Mouse (Mus musculus) forebrain, embryonic 13.5 days (tissue): ENCODE results near the gene Stpg2. TPM values are rescaled to one million over a fixed set of nuclear protein-coding genes. Genes with fewer than 3 reads are reported as not detected.
"Not testable (repeated sequence)": the region's sequence is repeated elsewhere in the genome, so short reads cannot be mapped to it uniquely, and the experiment has no call there.

Experiments
- ATAC-seq: fragments of 200-750 bp; cut with Nextera tagmentation; 2 replicates; pipeline ENCODE4 v1.8.0; 2017
- H3K27ac ChIP-seq: fragments of 300-500 bp; sonication (generic); 2 replicates; pipeline ENCODE4 v1.5.1; 2015; ENCODE audit warnings: inconsistent platforms, mild to moderate bottlenecking, moderate library complexity
- H3K27me3 ChIP-seq: fragments of 300-500 bp; sonication (generic); 2 replicates; pipeline ENCODE4 v1.6.1; 2015; ENCODE audit warnings: mild to moderate bottlenecking, inconsistent platforms
- H3K36me3 ChIP-seq: fragments of 300-500 bp; sonication (generic); 2 replicates; pipeline ENCODE4 v1.6.1; 2015; ENCODE audit warnings: mild to moderate bottlenecking, inconsistent platforms; ENCODE audit not compliant: poor library complexity, severe bottlenecking
- H3K4me1 ChIP-seq: fragments of 300-500 bp; sonication (generic); 2 replicates; pipeline ENCODE4 v1.6.1; 2015; ENCODE audit warnings: inconsistent platforms
- H3K4me2 ChIP-seq: fragments of 300-500 bp; sonication (generic); 2 replicates; pipeline ENCODE4 v1.6.1; 2015; ENCODE audit warnings: inconsistent platforms, mild to moderate bottlenecking, moderate library complexity
- H3K4me3 ChIP-seq: fragments of 300-500 bp; sonication (generic); 2 replicates; pipeline ENCODE4 v1.5.1; 2015; ENCODE audit warnings: mild to moderate bottlenecking, inconsistent platforms
- H3K9ac ChIP-seq: fragments of 300-500 bp; sonication (generic); 2 replicates; pipeline ENCODE4 v1.6.1; 2015; ENCODE audit warnings: mild to moderate bottlenecking, inconsistent platforms
- H3K9me3 ChIP-seq: fragments of 300-500 bp; sonication (generic); replicated peaks from 2 replicates; pipeline ENCODE4 v1.6.1; 2016; ENCODE audit warnings: inconsistent platforms
- WGBS: fragments of 180-500 bp; shearing (Covaris S2); methylation state at CpG from one replicate; pipeline ENCODE4 v1.1.7; 2015; 5-methylcytosine and 5-hydroxymethylcytosine counted together
- polyA plus RNA-seq: library from polyadenylated mRNA; unstranded; fragments of >200 nt; fragmentation: Nextera tagmentation; extraction: Ambion mirVana; gene quantifications from 2 replicates; pipeline ENCODE4 v1.2.1, GENCODE M21; 2015

Stpg2 gene
- polyA plus RNA-seq, 1 experiment from 2014 or later, result not detected

GRCm38 (mm10) chr3:139663712-139664245, 458.3 kb downstream of the Stpg2 start:
- H3K4me1 ChIP-seq, result no peaks in the 10 kb centered on the region
- H3K27me3 ChIP-seq, result no peaks in the 10 kb centered on the region
- H3K36me3 ChIP-seq, result no peaks in the 10 kb centered on the region
- H3K4me3 ChIP-seq, result no peak overlapping the region
- no peak overlapping the region for H3K4me2 ChIP-seq
- no peak overlapping the region for H3K9ac ChIP-seq
- no peak for ATAC-seq
- H3K9me3 ChIP-seq, result no peaks in the 10 kb centered on the region
- 90% methylated on average over 5 of the region's 5 CpGs for WGBS
- H3K27ac ChIP-seq, result no peak overlapping the region

GRCm38 (mm10) chr3:139665047-139665446, 459.6 kb downstream of the Stpg2 start:
- Histone ChIP-seq H3K36me3 (no peaks in the 10 kb centered on the region), H3K9ac (no peak overlapping the region), H3K4me3 (no peak overlapping the region), H3K27ac (no peak overlapping the region), H3K27me3 (no peaks in the 10 kb centered on the region), H3K4me2 (no peak overlapping the region), H3K4me1 (no peaks in the 10 kb centered on the region), H3K9me3 (no peaks in the 10 kb centered on the region)
- no peak for ATAC-seq
- 96% methylated on average over 3 of the region's 3 CpGs for WGBS

GRCm38 (mm10) chr3:139676192-139676591, 470.7 kb downstream of the Stpg2 start:
- no peak for ATAC-seq
- no peak overlapping the region for H3K9ac ChIP-seq
- no peak overlapping the region for H3K4me2 ChIP-seq
- H3K4me1 ChIP-seq, result no peaks in the 10 kb centered on the region
- H3K36me3 ChIP-seq, result no peaks in the 10 kb centered on the region
- H3K27me3 ChIP-seq, result no peaks in the 10 kb centered on the region
- no peak overlapping the region for H3K27ac ChIP-seq
- H3K9me3 ChIP-seq, result no peaks in the 10 kb centered on the region
- no peak overlapping the region for H3K4me3 ChIP-seq
- 84% methylated on average over 3 of the region's 3 CpGs for WGBS

GRCm38 (mm10) chr3:139676723-139677122, 471.2 kb downstream of the Stpg2 start:
- Histone ChIP-seq H3K9ac (no peak overlapping the region), H3K4me2 (no peak overlapping the region), H3K27me3 (no peaks in the 10 kb centered on the region), H3K4me3 (no peak overlapping the region), H3K4me1 (no peaks in the 10 kb centered on the region), H3K9me3 (no peaks in the 10 kb centered on the region), H3K36me3 (no peaks in the 10 kb centered on the region), H3K27ac (no peak overlapping the region)
- ATAC-seq, result no peak
- 89% methylated on average over 1 of the region's 1 CpGs for WGBS

GRCm38 (mm10) chr3:139704238-139704637, 498.7 kb downstream of the Stpg2 start:
- ATAC-seq, H3K9me3 ChIP-seq, H3K36me3 ChIP-seq, H3K27me3 ChIP-seq, H3K4me3 ChIP-seq, H3K27ac ChIP-seq, H3K9ac ChIP-seq, H3K4me2 ChIP-seq, H3K4me1 ChIP-seq: not testable (repeated sequence)
- WGBS, result 94% methylated on average over 3 of the region's 3 CpGs

- H3K4me3 ChIP-seq, H3K27ac ChIP-seq, H3K9me3 ChIP-seq, ATAC-seq, H3K27me3 ChIP-seq, H3K9ac ChIP-seq, H3K36me3 ChIP-seq, H3K4me1 ChIP-seq, H3K4me2 ChIP-seq: not testable (repeated sequence)
- 95% methylated on average over 4 of the region's 4 CpGs for WGBS
Measured at GRCm38 (mm10) chr3:139707396-139707795, 501.9 kb downstream of the Stpg2 start.

GRCm38 (mm10) chr3:139709794-139710193, 504.3 kb downstream of the Stpg2 start:
- Histone ChIP-seq H3K4me1 (no peaks in the 10 kb centered on the region), H3K4me3 (no peak overlapping the region), H3K27ac (no peak overlapping the region), H3K27me3 (no peaks in the 10 kb centered on the region), H3K4me2 (no peak overlapping the region), H3K9me3 (no peaks in the 10 kb centered on the region), H3K9ac (no peak overlapping the region), H3K36me3 (no peaks in the 10 kb centered on the region)
- no peak for ATAC-seq
- WGBS, result 86% methylated on average over 4 of the region's 4 CpGs

- 76% methylated on average over 7 of the region's 7 CpGs for WGBS
- H3K27me3 ChIP-seq, result no peaks in the 10 kb centered on the region
- no peaks in the 10 kb centered on the region for H3K9me3 ChIP-seq
- ATAC-seq, result no peak
- H3K27ac ChIP-seq, result no peak overlapping the region
- no peak overlapping the region for H3K9ac ChIP-seq
- H3K4me3 ChIP-seq, result no peak overlapping the region
- H3K4me2 ChIP-seq, result no peak overlapping the region
- no peaks in the 10 kb centered on the region for H3K36me3 ChIP-seq
- H3K4me1 ChIP-seq, result no peaks in the 10 kb centered on the region
Measured at GRCm38 (mm10) chr3:139728751-139729150, 523.3 kb downstream of the Stpg2 start.

- no peaks in the 10 kb centered on the region for H3K27me3 ChIP-seq
- no peaks in the 10 kb centered on the region for H3K36me3 ChIP-seq
- H3K9me3 ChIP-seq, result no peaks in the 10 kb centered on the region
- WGBS, result 65% methylated on average over 5 of the region's 5 CpGs
- H3K4me1 ChIP-seq, result no peaks in the 10 kb centered on the region
- H3K4me3 ChIP-seq, result no peak overlapping the region
- no peak for ATAC-seq
- H3K4me2 ChIP-seq, result no peak overlapping the region
- no peak overlapping the region for H3K27ac ChIP-seq
- no peak overlapping the region for H3K9ac ChIP-seq
Measured at GRCm38 (mm10) chr3:139729248-139729647, 523.8 kb downstream of the Stpg2 start.

GRCm38 (mm10) chr3:139733156-139733555, 527.7 kb downstream of the Stpg2 start:
- Histone ChIP-seq H3K9me3 (no peaks in the 10 kb centered on the region), H3K27me3 (no peaks in the 10 kb centered on the region), H3K36me3 (no peaks in the 10 kb centered on the region), H3K9ac (no peak overlapping the region), H3K27ac (no peak overlapping the region), H3K4me3 (no peak overlapping the region), H3K4me2 (no peak overlapping the region), H3K4me1 (no peaks in the 10 kb centered on the region)
- WGBS, result 85% methylated on average over 2 of the region's 2 CpGs
- no peak for ATAC-seq

GRCm38 (mm10) chr3:139739388-139739787, 533.9 kb downstream of the Stpg2 start:
- Histone ChIP-seq H3K4me2 (no peak overlapping the region), H3K36me3 (no peaks in the 10 kb centered on the region), H3K27me3 (no peaks in the 10 kb centered on the region), H3K27ac (no peak overlapping the region), H3K4me3 (no peak overlapping the region), H3K9ac (no peak overlapping the region), H3K9me3 (no peaks in the 10 kb centered on the region), H3K4me1 (no peaks in the 10 kb centered on the region)
- no peak for ATAC-seq
- 93% methylated on average over 4 of the region's 4 CpGs for WGBS
